Mouse (Mus musculus) left cerebral cortex, postnatal 14 days (tissue): ENCODE results near the gene Agap2. TPM values are rescaled to one million over a fixed set of nuclear protein-coding genes. Genes with fewer than 3 reads are reported as not detected.

Experiments used
- DNase-seq, 2 experiments: peaks; one replicate each; pipeline ENCODE4 v3.0.0; 2021 to 2022; ENCODE audit warnings: low spot score in 2 of 2, mixed read lengths in 1 of 2
- intact Hi-C: fragments of 180-260 bp; cut with DNase I; formaldehyde crosslinking; loops from one replicate; pipeline ENCODE4 v1.15.1; 2025
- total RNA-seq, 2 experiments: library from RNA; stranded (reverse); gene quantifications; 2 replicates each; pipeline ENCODE4 v1.2.3; 2021

Agap2 gene
- total RNA-seq, 2 experiments from 2014 or later: 704 to 706 TPM

- intact Hi-C loops: no loop called here
- DNase-seq: peak in 1 of 2 experiments; percentile 56
Observed at GRCm38 (mm10) chr10:127091507-127092396, 16.7 kb downstream of the Agap2 start.

DNA sequence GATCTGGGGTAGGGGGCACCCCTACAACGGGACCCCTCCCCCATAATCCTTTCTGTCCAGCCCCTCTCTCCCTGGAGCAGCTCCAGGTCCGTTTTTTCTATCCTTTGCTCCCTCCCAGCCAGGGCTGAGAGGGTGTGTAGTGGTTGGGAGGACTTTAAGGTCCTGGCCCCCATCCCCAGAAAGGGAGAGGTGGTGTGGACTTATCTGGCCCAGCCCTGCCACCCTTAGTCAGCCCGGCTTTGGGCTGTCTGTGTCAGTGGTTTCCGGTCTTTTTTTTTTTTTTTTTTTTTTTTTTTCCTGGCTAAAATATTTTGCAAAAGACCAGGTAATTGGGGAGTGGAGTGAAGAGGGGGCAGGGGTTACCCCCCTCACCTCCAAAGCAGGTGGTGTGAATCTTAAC lies 17.7 kb downstream of the Agap2 start:
- DNase-seq: no peak
- intact Hi-C loops: no loop called here

GRCm38 (mm10) chr10:127094382-127094802 lies 19.3 kb downstream of the Agap2 start:
- intact Hi-C loops: no loop called here
- DNase-seq: peak in 1 of 2 experiments; percentile 66

- intact Hi-C loops: no loop called here
- no peak for DNase-seq
Observed at GRCm38 (mm10) chr10:127098514-127098913, 23.4 kb downstream of the Agap2 start.

GRCm38 (mm10) chr10:127099191-127099590 lies 24.1 kb downstream of the Agap2 start:
- intact Hi-C loops: no loop called here
- DNase-seq: no peak

GRCm38 (mm10) chr10:127099868-127100267 lies 24.8 kb downstream of the Agap2 start:
- no peak for DNase-seq
- intact Hi-C loops: no loop called here

GRCm38 (mm10) chr10:127100414-127100813 lies 25.3 kb downstream of the Agap2 start:
- no peak for DNase-seq
- intact Hi-C loops: no loop called here

DNA sequence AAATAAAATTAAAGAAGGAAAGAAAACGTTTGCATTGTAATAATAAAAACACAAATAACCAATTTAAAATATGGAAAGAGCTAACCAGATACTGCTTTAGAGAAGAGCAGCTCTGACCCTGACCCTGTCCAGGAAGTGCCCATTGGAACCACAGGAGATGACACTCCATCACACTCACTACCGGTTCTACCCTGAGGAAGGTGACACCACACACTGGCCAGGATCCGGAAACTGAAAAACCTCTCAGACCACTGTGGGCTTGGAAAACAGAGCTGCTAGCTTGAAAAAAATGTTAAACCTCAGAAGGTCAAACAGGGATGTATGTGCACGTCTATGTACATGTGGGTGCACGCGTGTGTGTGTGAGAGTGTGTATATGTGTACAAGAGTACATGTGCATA lies 26.1 kb downstream of the Agap2 start:
- DNase-seq: no peak
- intact Hi-C loops: no loop called here

DNA sequence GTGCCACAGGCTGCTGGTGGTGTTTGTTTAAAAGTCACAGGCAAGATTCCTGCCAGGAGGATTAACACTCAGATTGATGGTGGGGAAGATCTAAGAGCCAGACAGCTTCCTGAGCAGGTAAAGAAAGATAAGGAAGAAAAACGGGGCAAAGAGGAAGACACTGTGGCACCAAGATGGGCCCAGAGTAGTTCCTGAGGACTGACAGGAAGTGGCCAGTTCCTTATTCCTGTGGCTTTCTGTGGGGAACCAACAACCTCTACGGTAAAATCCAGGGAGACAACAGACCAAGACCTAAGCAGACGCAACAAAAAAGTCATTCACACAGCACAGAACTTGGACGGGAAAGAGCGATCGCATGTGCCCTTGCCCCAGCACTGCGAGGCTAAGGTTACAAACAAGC lies 28.5 kb downstream of the Agap2 start:
- DNase-seq: no peak
- intact Hi-C loops: no loop called here

- DNase-seq: no peak
- intact Hi-C loops: no loop called here
Observed at GRCm38 (mm10) chr10:127107563-127108261, 32.6 kb downstream of the Agap2 start.

DNA sequence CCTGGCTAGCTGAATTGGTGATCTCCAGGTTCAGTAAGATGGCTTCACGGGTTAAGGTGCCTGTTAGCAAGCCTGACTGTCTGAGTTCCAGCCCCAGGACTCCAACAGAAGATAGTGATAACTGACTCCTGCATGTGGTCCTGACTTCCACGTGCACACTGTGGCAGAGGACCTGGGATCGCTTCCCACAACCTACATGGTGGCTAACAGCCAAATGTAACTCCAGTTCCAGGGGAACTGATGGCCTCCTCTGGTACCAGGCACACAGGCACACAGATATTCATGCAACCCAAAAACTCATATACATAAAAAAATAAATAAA lies 33.1 kb downstream of the Agap2 start:
- intact Hi-C loops: no loop called here

GRCm38 (mm10) chr10:127111001-127111887 lies 36.2 kb downstream of the Agap2 start:
- DNase-seq: no peak

More for the DNA sequence above, 33.1 kb downstream of the Agap2 start:
- no peak for DNase-seq

GRCm38 (mm10) chr10:127114408-127114807 lies 39.3 kb downstream of the Agap2 start:
- intact Hi-C loops: no loop called here
- DNase-seq: no peak

More at GRCm38 (mm10) chr10:127111001-127111887, 36.2 kb downstream of the Agap2 start:
- intact Hi-C loops: no loop called here

DNA sequence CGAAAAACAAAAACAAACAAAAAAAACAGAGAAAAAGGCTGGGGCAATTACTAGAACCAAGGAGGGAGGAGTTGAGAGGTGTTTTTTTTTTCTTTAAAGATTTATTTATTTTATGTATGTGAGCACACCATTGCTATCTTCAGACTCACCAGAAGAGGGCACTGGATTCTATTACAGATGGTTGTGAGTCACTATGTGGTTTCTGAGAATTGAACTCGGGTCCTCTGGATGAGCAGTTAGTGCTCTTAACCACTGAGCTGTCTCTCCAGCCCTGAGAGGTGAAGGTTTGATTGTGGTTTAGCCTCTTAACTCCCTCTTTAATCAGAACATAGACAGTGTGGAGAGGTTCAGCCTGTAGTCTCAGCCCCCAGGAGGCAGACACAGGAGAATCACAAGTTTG lies 40.0 kb downstream of the Agap2 start:
- intact Hi-C loops: no loop called here
- no peak for DNase-seq

GRCm38 (mm10) chr10:127118470-127118869 lies 43.4 kb downstream of the Agap2 start:
- intact Hi-C loops: no loop called here
- DNase-seq: no peak

DNA sequence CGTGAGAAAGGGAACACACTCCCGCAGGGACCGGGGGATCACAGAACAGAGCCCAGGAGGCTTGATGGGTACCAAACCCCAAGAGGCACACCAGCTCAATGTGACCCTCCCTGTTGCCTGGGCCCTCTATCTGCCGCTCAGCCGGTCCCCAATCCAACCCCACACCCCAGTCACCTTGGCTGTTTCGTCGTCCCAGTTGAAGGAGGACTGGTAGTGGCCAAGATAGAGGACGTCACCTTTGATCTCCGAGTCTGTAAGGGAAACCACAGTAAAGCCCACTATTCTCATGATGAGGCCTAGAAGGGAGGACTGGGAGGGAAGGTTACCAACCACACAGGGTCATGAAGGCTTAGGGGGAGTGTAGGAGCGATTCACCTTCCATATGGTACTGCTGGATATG lies 44.1 kb downstream of the Agap2 start:
- no peak for DNase-seq
- intact Hi-C loops: no loop called here

- intact Hi-C loops: loop anchor here (5.0 kb wide), 1 partner anchor 107 kb away; no protein-coding TSS in a partner anchor
- DNase-seq: peak in 1 of 2 experiments; percentile 23
Observed at GRCm38 (mm10) chr10:127120301-127121065, 45.4 kb downstream of the Agap2 start.

- intact Hi-C loops: loop anchor here (5.0 kb wide), 1 partner anchor 106 kb away; no protein-coding TSS in a partner anchor
- peak; percentile 97 to 99 for DNase-seq
Observed at GRCm38 (mm10) chr10:127121066-127121477, 46.0 kb downstream of the Agap2 start, which contains the start of gene Os9. Gene Os9, minus strand, starts transcription at chr10:127121131.

GRCm38 (mm10) chr10:127122018-127122417 lies 46.9 kb downstream of the Agap2 start:
- no peak for DNase-seq
- intact Hi-C loops: loop anchor here (2.0 to 5.0 kb wide), 2 partner anchors 43 to 105 kb away; partner anchors contain the start of gene B4galnt1
